Mouse (Mus musculus): Measurements from ENCODE around the gene Rfx1.
A peak's percentile ranks its signal among the peaks of the same experiment; 100 is the strongest.

The Rfx1 gene

GRCm38 (mm10) chr8:84063861-84064610, 2.6 kb upstream of the Rfx1 start:
- DNase-seq: no peak

GRCm38 (mm10) chr8:84065037-84065436, 1.6 kb upstream of the Rfx1 start, which contains the start of gene Gm10643:
Gm10643 (minus strand) TSS chr8:84065137.
- no peak for DNase-seq

GRCm38 (mm10) chr8:84065457-84066072, 1.1 kb upstream of the Rfx1 start:
- no peak for DNase-seq

- DNase-seq: peak; percentile 93 to 98
These were observed 476 bp downstream of the Rfx1 start for GRCm38 (mm10) chr8:84067047-84067573.

GRCm38 (mm10) chr8:84067911-84068310, 1.3 kb downstream of the Rfx1 start:
- DNase-seq: no peak

- DNase-seq: no peak
These were observed 1.8 kb downstream of the Rfx1 start for GRCm38 (mm10) chr8:84068316-84069035.

GRCm38 (mm10) chr8:84069169-84069568, 2.5 kb downstream of the Rfx1 start:
- peak in 1 of 2 experiments; percentile 45 for DNase-seq

- no peak for DNase-seq
These were observed 3.1 kb downstream of the Rfx1 start for GRCm38 (mm10) chr8:84069750-84070149.

- no peak for DNase-seq
These were observed 3.6 kb downstream of the Rfx1 start for GRCm38 (mm10) chr8:84070241-84070640.

- no peak for DNase-seq
These were observed 4.0 kb downstream of the Rfx1 start for GRCm38 (mm10) chr8:84070667-84071066.

- DNase-seq: no peak
These were observed 5.3 kb downstream of the Rfx1 start for GRCm38 (mm10) chr8:84071921-84072320.

GRCm38 (mm10) chr8:84072321-84072720, 5.7 kb downstream of the Rfx1 start:
- DNase-seq: no peak

GRCm38 (mm10) chr8:84073230-84073976, 6.8 kb downstream of the Rfx1 start:
- DNase-seq: no peak

- no peak for DNase-seq
These were observed 9.8 kb downstream of the Rfx1 start for GRCm38 (mm10) chr8:84076412-84076811.

GRCm38 (mm10) chr8:84076849-84077248, 10.2 kb downstream of the Rfx1 start:
- no peak for DNase-seq

- no peak for DNase-seq
These were observed 12.6 kb downstream of the Rfx1 start for GRCm38 (mm10) chr8:84079206-84079605.

GRCm38 (mm10) chr8:84083829-84084241, 17.2 kb downstream of the Rfx1 start:
- peak; percentile 83 to 88 for DNase-seq

GRCm38 (mm10) chr8:84084341-84085115, 17.9 kb downstream of the Rfx1 start:
- DNase-seq: peak in 1 of 2 experiments; percentile 45

GRCm38 (mm10) chr8:84087156-84087555, 20.5 kb downstream of the Rfx1 start:
- DNase-seq: peak in 1 of 2 experiments; percentile 47

- DNase-seq: no peak
These were observed 21.2 kb downstream of the Rfx1 start for GRCm38 (mm10) chr8:84087821-84088220.

- DNase-seq: no peak
These were observed 22.6 kb downstream of the Rfx1 start for GRCm38 (mm10) chr8:84089277-84089676.

GRCm38 (mm10) chr8:84090585-84090984, 24.0 kb downstream of the Rfx1 start:
- DNase-seq: no peak
